Mouse (Mus musculus) G1E (cell line): Measurements from ENCODE around the gene Dcx.

Experiments used
- CTCF ChIP-seq: IDR thresholded peaks from 2 replicates; pipeline ENCODE4 v1.5.1; 2012; ENCODE audit warnings: low read depth, low read length, inconsistent platforms, mixed read lengths
- GATA1 ChIP-seq: IDR thresholded peaks from 2 replicates; pipeline ENCODE4 v1.6.1; 2012; ENCODE audit warnings: borderline replicate concordance, low read length, inconsistent platforms, mixed read lengths
- POLR2AphosphoS5 ChIP-seq: IDR thresholded peaks from 2 replicates; pipeline ENCODE4 v1.6.1; 2012; ENCODE audit warnings: low read depth, low read length, inconsistent platforms; ENCODE audit not compliant: insufficient replicate concordance
- TAL1 ChIP-seq: conservative IDR thresholded peaks from 2 replicates; pipeline ENCODE4 v1.6.1; 2012; ENCODE audit warnings: low read depth, low read length, inconsistent platforms, mixed read lengths

- TF ChIP-seq CTCF, result no peak
- no peak for TF ChIP-seq TAL1
- TF ChIP-seq POLR2AphosphoS5, result no peak
- TF ChIP-seq GATA1, result no peak
These were observed 48.2 kb downstream of the Dcx start for GRCm38 (mm10) chrX:143884953-143885352.
